Mouse (Mus musculus) intestine, embryonic 15.5 days (tissue): ENCODE measurements around the gene Rad50. TPM values are rescaled to one million over a fixed set of nuclear protein-coding genes. Genes with fewer than 3 reads are reported as not detected.

ENCODE experiments used
- ATAC-seq: fragments of 200-750 bp; cut with Nextera tagmentation; 2 replicates; pipeline ENCODE4 v1.8.0; 2017; ENCODE audit warnings: moderate TSS enrichment, moderate library complexity
- H3K27ac ChIP-seq: fragments of 300-500 bp; sonication (generic); 2 replicates; pipeline ENCODE4 v1.5.1; 2015; ENCODE audit warnings: mild to moderate bottlenecking, inconsistent platforms
- H3K27me3 ChIP-seq: fragments of 300-500 bp; sonication (generic); replicated peaks from 2 replicates; pipeline ENCODE4 v1.6.1; 2015; ENCODE audit warnings: inconsistent platforms
- H3K36me3 ChIP-seq: fragments of 300-500 bp; sonication (generic); 2 replicates; pipeline ENCODE4 v1.6.1; 2015; ENCODE audit warnings: inconsistent platforms
- H3K4me1 ChIP-seq: fragments of 300-500 bp; sonication (generic); replicated peaks from 2 replicates; pipeline ENCODE4 v1.6.1; 2015; ENCODE audit warnings: inconsistent platforms
- H3K4me2 ChIP-seq: fragments of 300-500 bp; sonication (generic); replicated peaks from 2 replicates; pipeline ENCODE4 v1.6.1; 2015; ENCODE audit warnings: mild to moderate bottlenecking, inconsistent platforms
- H3K4me3 ChIP-seq: fragments of 300-500 bp; sonication (generic); replicated peaks from 2 replicates; pipeline ENCODE4 v1.5.1; 2015; ENCODE audit warnings: inconsistent platforms
- H3K9ac ChIP-seq: fragments of 300-500 bp; sonication (generic); 2 replicates; pipeline ENCODE4 v1.6.1; 2015; ENCODE audit warnings: inconsistent platforms
- H3K9me3 ChIP-seq: fragments of 300-500 bp; sonication (generic); 2 replicates; pipeline ENCODE4 v1.6.1; 2016; ENCODE audit warnings: inconsistent platforms
- WGBS: fragments of 180-500 bp; shearing (Covaris S2); methylation state at CpG from one replicate; pipeline ENCODE4 v1.1.7; 2015; 5-methylcytosine and 5-hydroxymethylcytosine counted together
- polyA plus RNA-seq: library from polyadenylated mRNA; unstranded; fragments of >200 nt; fragmentation: Nextera tagmentation; extraction: Ambion mirVana; gene quantifications from 2 replicates; pipeline ENCODE4 v1.2.1, GENCODE M21; 2015

Gene Rad50
- polyA plus RNA-seq, 1 experiment from 2014 or later, result 35.4 TPM

DNA sequence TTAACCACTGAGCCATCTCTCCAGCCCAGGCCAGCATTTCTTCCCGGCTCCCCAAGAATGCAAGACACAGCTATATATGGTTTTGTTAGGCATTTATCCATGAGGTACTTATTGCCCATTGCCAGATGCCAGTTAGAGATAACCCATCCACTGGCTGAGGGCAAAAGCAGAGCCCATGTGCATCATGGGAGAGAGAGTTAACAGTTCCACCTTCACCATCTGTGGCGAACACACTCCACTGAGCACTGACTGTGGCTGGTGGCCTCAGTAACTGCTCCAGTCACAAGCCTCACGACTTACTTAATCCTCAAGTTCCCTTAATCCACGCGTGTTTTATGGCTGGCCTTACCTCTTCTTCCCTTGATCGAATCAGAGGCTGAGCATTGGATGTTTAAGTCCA lies 97.9 kb downstream of the Rad50 start:
- Histone ChIP-seq H3K27me3 (no peaks in the 10 kb centered on the region), H3K4me2 (no peak overlapping the region), H3K4me3 (no peak overlapping the region), H3K9ac (no peak overlapping the region), H3K27ac (no peak overlapping the region), H3K4me1 (no peaks in the 10 kb centered on the region), H3K9me3 (no peaks in the 10 kb centered on the region), H3K36me3 (no peaks in the 10 kb centered on the region)
- no peak for ATAC-seq
- WGBS, result 77% methylated on average over 6 of the region's 6 CpGs

DNA sequence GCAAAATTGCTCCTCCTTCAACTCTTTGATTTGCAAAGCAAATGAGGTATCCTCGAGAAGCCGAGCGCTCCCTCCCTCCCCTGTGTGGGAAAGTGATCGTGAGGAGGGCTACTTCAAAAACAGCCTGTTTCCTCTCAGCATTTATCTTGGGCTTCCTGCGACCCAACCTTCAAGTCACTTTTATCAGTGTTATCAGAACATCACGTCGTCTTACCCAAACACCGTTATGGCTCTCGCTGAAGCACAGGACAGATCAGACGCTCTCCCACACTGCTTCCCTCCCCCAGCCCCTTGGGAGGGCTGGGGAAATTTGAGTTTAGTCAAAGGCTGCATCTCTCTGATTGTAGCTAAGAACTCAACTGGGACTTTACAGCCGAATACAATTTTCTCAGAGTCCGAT lies 101.5 kb downstream of the Rad50 start:
- no peak overlapping the region for H3K9ac ChIP-seq
- H3K4me3 ChIP-seq, result no peak overlapping the region
- WGBS, result 12% methylated on average over 12 of the region's 12 CpGs
- H3K4me1 ChIP-seq, result no peaks in the 10 kb centered on the region
- no peak overlapping the region for H3K27ac ChIP-seq
- H3K4me2 ChIP-seq, result no peak overlapping the region
- 0 out of 2 replicates have a peak, but pooled peaks cover 3% of the 10 kb centered on the region for H3K36me3 ChIP-seq
- H3K27me3 ChIP-seq, result no peaks in the 10 kb centered on the region
- H3K9me3 ChIP-seq, result no peaks in the 10 kb centered on the region
- no peak for ATAC-seq

DNA sequence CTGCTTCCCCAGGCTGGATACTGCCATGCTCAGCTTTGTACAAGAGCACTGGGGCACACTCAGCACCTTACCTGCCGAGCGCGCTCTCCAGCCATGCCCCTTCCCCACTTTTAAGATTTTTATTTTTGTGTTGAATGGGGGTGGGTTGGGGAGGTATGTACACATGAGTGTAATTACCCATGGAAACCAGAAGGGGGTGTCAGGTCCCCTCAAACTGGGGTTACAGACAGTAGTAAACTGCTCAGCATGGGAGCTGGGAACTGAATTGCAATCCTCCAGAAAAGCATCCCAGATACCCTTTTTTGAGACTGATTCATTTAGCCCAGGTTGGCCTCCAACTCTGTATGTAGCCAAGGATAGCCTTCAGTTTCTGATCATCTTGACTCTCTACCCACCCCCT lies 102.1 kb downstream of the Rad50 start:
- no peak overlapping the region for H3K4me2 ChIP-seq
- H3K27me3 ChIP-seq, result no peaks in the 10 kb centered on the region
- no peak overlapping the region for H3K4me3 ChIP-seq
- H3K9ac ChIP-seq, result no peak overlapping the region
- no peaks in the 10 kb centered on the region for H3K4me1 ChIP-seq
- H3K27ac ChIP-seq, result no peak overlapping the region
- 89% methylated on average over 3 of the region's 3 CpGs for WGBS
- H3K36me3 ChIP-seq, result peaks cover 4% of the 10 kb centered on the region; the same call in 1 of the 2 replicates
- no peaks in the 10 kb centered on the region for H3K9me3 ChIP-seq
- ATAC-seq, result no peak

Other genes starting within 250 kb of the Rad50 start
- not detected in 2 replicates for gene Gm9837, start 236.8 kb downstream of the Rad50 start, polyA plus RNA-seq
- gene Gm9945, start 227.2 kb downstream of the Rad50 start, polyA plus RNA-seq, result not detected in 2 replicates
- gene Sowaha, start 227.0 kb downstream of the Rad50 start, polyA plus RNA-seq, result 0.56 and 0.57 TPM in 2 replicates
- 19.7 and 21.7 TPM in 2 replicates for gene Sept8, start 188.1 kb downstream of the Rad50 start, polyA plus RNA-seq
- 48.2 TPM in 2 replicates for gene Kif3a, start 139.9 kb downstream of the Rad50 start, polyA plus RNA-seq
- 0.56 and 0.59 TPM in 2 replicates for gene Il4, start 88.7 kb downstream of the Rad50 start, polyA plus RNA-seq
- gene Il13, start 72.6 kb downstream of the Rad50 start, polyA plus RNA-seq, result not detected in 2 replicates
- not detected in 2 replicates for gene Il5, start 13.5 kb upstream of the Rad50 start, polyA plus RNA-seq
- 43.5 and 45.9 TPM in 2 replicates for gene Irf1, start 62.7 kb upstream of the Rad50 start, polyA plus RNA-seq
- 0.26 and 0.32 TPM in 2 replicates for gene Gm17334, start 65.9 kb upstream of the Rad50 start, polyA plus RNA-seq
- gene Gm12216, start 151.9 kb upstream of the Rad50 start, polyA plus RNA-seq, result 1.2 and 1.7 TPM in 2 replicates
- 10.5 and 10.9 TPM in 2 replicates for gene Slc22a5, start 184.3 kb upstream of the Rad50 start, polyA plus RNA-seq